Mouse (Mus musculus): Measurements from ENCODE around the gene Ubtf.
A peak's percentile ranks its signal among the peaks of the same experiment; 100 is the strongest.

The Ubtf gene

DNA sequence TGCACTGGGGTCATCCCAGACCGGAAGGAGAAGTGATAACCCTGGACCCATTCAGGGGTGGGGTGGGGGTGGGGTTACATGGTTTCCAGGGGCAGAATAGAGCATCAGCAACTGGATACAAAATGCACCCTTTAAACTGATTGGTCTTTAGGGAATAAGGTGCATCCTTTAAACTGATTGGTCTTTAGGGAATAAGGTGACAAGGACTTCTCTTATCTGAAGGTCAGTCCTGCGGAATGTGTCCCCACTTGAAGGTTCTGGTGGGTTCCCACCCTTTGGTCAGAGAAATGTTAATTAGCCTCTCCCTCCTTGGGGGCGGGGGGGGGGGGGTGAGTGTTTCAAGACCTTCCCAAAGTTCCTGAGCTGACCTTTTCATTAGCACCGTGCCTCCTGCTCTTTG, 12.3 kb upstream of the Ubtf start:
- Histone ChIP-seq H3K27me3 (ENCODE audit: insufficient read depth, low read length) (no peaks in the 10 kb centered on the region), H3K4me3 (replicated peaks; ENCODE audit: low read length) (peak overlapping the region; percentile 41), H3K36me3 (ENCODE audit: insufficient read depth, low read length) (0 out of 2 replicates have a peak, but pooled peaks cover 5% of the 10 kb centered on the region), H3K4me1 (replicated peaks; ENCODE audit: low read depth, low read length) (peaks cover 83% of the 10 kb centered on the region), H3K9me3 (ENCODE audit: low read length) (peaks cover 6% of the 10 kb centered on the region)
- no peak for TF ChIP-seq NANOG (IDR thresholded peaks at IDR 0.05; ENCODE audit: borderline replicate concordance, low read length)
- no peak for TF ChIP-seq POU5F1 (IDR thresholded peaks at IDR 0.05; ENCODE audit: borderline replicate concordance, low read length)
- no peak for TF ChIP-seq CTCF (conservative IDR thresholded peaks at IDR 0.05; ENCODE audit: low read length)

- Histone ChIP-seq H3K4me1 (replicated peaks; ENCODE audit: low read depth, low read length) (peaks cover 72% of the 10 kb centered on the region), H3K4me3 (replicated peaks; ENCODE audit: low read length) (peak overlapping the region; percentile 41), H3K36me3 (ENCODE audit: insufficient read depth, low read length) (0 out of 2 replicates have a peak, but pooled peaks cover 5% of the 10 kb centered on the region), H3K27me3 (ENCODE audit: insufficient read depth, low read length) (no peaks in the 10 kb centered on the region), H3K9me3 (ENCODE audit: low read length) (peaks cover 6% of the 10 kb centered on the region)
- TF ChIP-seq CTCF (conservative IDR thresholded peaks at IDR 0.05; ENCODE audit: low read length) (no peak), POU5F1 (IDR thresholded peaks at IDR 0.05; ENCODE audit: borderline replicate concordance, low read length) (no peak), NANOG (IDR thresholded peaks at IDR 0.05; ENCODE audit: borderline replicate concordance, low read length) (no peak)
Measured at GRCm38 (mm10) chr11:102330039-102330438, 10.5 kb upstream of the Ubtf start.

- no peaks in the 10 kb centered on the region for H3K27me3 ChIP-seq (ENCODE audit: insufficient read depth, low read length)
- peaks cover 70% of the 10 kb centered on the region for H3K4me1 ChIP-seq (replicated peaks; ENCODE audit: low read depth, low read length)
- TF ChIP-seq POU5F1 (IDR thresholded peaks at IDR 0.05; ENCODE audit: borderline replicate concordance, low read length) (peak; percentile 84; the same call in 1 of the 2 replicates), CTCF (conservative IDR thresholded peaks at IDR 0.05; ENCODE audit: low read length) (no peak), NANOG (IDR thresholded peaks at IDR 0.05; ENCODE audit: borderline replicate concordance, low read length) (peak; percentile 68; the same call in 1 of the 2 replicates)
- H3K36me3 ChIP-seq (ENCODE audit: insufficient read depth, low read length): 0 out of 2 replicates have a peak, but pooled peaks cover 5% of the 10 kb centered on the region
- H3K9me3 ChIP-seq (ENCODE audit: low read length): peaks cover 6% of the 10 kb centered on the region
- H3K4me3 ChIP-seq (replicated peaks; ENCODE audit: low read length): 0 out of 2 replicates have a peak overlapping the region, but pooled peaks have one; percentile 41
Measured at GRCm38 (mm10) chr11:102329518-102329917, 10.0 kb upstream of the Ubtf start.

DNA sequence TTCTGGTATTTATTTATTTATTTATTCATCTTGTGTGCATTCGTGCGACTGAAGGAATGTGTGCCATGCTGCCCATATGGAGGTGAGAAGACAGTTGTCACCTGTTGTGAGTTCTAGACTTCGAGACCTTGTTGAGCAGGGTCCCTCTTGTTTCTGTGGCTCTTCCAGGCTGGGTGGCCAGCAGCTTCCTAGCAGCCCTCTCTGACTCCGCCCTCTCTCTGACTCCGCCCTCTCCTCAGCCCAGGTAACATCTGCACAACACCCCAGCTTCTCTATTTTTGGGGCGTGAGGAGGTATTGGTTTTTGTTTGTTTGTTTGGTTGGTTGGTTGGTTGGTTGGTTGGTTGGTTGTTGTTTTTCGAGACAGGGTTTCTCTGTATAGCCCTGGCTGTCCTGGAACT, 8.3 kb upstream of the Ubtf start:
- H3K9me3 ChIP-seq (ENCODE audit: low read length): peaks cover under 1% of the 10 kb centered on the region; the same call in 1 of the 2 replicates
- TF ChIP-seq NANOG (IDR thresholded peaks at IDR 0.05; ENCODE audit: borderline replicate concordance, low read length) (no peak), CTCF (conservative IDR thresholded peaks at IDR 0.05; ENCODE audit: low read length) (no peak), POU5F1 (IDR thresholded peaks at IDR 0.05; ENCODE audit: borderline replicate concordance, low read length) (no peak)
- H3K36me3 ChIP-seq (ENCODE audit: insufficient read depth, low read length): 0 out of 2 replicates have a peak, but pooled peaks cover under 1% of the 10 kb centered on the region
- no peaks in the 10 kb centered on the region for H3K27me3 ChIP-seq (ENCODE audit: insufficient read depth, low read length)
- H3K4me3 ChIP-seq (replicated peaks; ENCODE audit: low read length): peak overlapping the region; percentile 52
- peaks cover 80% of the 10 kb centered on the region for H3K4me1 ChIP-seq (replicated peaks; ENCODE audit: low read depth, low read length)

GRCm38 (mm10) chr11:102327250-102327649, 7.7 kb upstream of the Ubtf start:
- no peaks in the 10 kb centered on the region for H3K9me3 ChIP-seq (ENCODE audit: low read length)
- no peaks in the 10 kb centered on the region for H3K36me3 ChIP-seq (ENCODE audit: insufficient read depth, low read length)
- H3K4me3 ChIP-seq (replicated peaks; ENCODE audit: low read length): 0 out of 2 replicates have a peak overlapping the region, but pooled peaks have one; percentile 52
- no peaks in the 10 kb centered on the region for H3K27me3 ChIP-seq (ENCODE audit: insufficient read depth, low read length)
- peaks cover 79% of the 10 kb centered on the region for H3K4me1 ChIP-seq (replicated peaks; ENCODE audit: low read depth, low read length)
- TF ChIP-seq NANOG (IDR thresholded peaks at IDR 0.05; ENCODE audit: borderline replicate concordance, low read length) (no peak), POU5F1 (IDR thresholded peaks at IDR 0.05; ENCODE audit: borderline replicate concordance, low read length) (no peak), CTCF (conservative IDR thresholded peaks at IDR 0.05; ENCODE audit: low read length) (no peak)

DNA sequence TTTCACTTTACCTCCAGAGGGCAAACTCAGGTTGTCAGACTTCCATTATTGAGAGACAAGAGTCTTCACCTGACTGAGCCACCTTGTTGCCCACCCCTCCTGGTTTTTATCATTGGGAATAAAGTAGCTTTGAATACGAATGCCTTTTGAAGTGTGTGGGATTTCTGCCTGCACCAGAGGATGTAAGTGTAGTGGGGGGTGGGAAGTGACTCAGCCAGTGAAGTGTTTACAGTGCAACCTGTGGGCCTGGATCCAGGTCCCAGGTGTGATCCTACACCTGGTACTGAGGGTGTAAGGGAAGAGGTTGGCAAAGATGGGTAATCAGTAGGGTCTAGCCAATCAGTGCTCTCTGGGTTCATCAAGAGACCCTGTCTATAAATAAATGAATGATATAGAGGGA, 4.0 kb upstream of the Ubtf start:
- H3K27me3 ChIP-seq (ENCODE audit: insufficient read depth, low read length): no peaks in the 10 kb centered on the region
- H3K36me3 ChIP-seq (ENCODE audit: insufficient read depth, low read length): no peaks in the 10 kb centered on the region
- H3K9me3 ChIP-seq (ENCODE audit: low read length): no peaks in the 10 kb centered on the region
- peaks cover 67% of the 10 kb centered on the region for H3K4me1 ChIP-seq (replicated peaks; ENCODE audit: low read depth, low read length)
- H3K4me3 ChIP-seq (replicated peaks; ENCODE audit: low read length): no peak overlapping the region
- TF ChIP-seq NANOG (IDR thresholded peaks at IDR 0.05; ENCODE audit: borderline replicate concordance, low read length) (no peak), POU5F1 (IDR thresholded peaks at IDR 0.05; ENCODE audit: borderline replicate concordance, low read length) (no peak), CTCF (conservative IDR thresholded peaks at IDR 0.05; ENCODE audit: low read length) (no peak)

DNA sequence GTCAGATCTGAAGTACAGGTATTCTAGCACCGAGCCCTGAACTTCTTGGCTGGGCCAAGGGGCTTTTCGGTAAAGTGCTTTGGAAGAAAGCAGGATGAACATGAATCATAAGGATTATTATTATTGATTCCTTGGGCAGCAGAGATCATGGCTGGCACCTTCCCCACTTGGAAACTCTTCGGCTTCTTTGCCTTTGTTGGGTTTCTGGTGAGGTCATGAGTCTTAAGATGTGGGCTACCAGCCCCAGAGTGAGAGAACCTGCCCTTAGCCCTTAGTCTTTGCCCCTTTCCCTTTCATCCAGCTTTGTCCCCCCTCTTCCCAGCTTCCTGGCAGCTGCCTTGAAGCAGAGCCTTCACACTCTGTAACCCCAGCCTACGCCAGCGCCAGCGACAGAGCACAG, 2.4 kb upstream of the Ubtf start:
- Histone ChIP-seq H3K4me3 (replicated peaks; ENCODE audit: low read length) (no peak overlapping the region), H3K4me1 (replicated peaks; ENCODE audit: low read depth, low read length) (peaks cover 51% of the 10 kb centered on the region), H3K27me3 (ENCODE audit: insufficient read depth, low read length) (no peaks in the 10 kb centered on the region), H3K36me3 (ENCODE audit: insufficient read depth, low read length) (no peaks in the 10 kb centered on the region), H3K9me3 (ENCODE audit: low read length) (no peaks in the 10 kb centered on the region)
- no peak for TF ChIP-seq CTCF (conservative IDR thresholded peaks at IDR 0.05; ENCODE audit: low read length)
- no peak for TF ChIP-seq POU5F1 (IDR thresholded peaks at IDR 0.05; ENCODE audit: borderline replicate concordance, low read length)
- no peak for TF ChIP-seq NANOG (IDR thresholded peaks at IDR 0.05; ENCODE audit: borderline replicate concordance, low read length)

DNA sequence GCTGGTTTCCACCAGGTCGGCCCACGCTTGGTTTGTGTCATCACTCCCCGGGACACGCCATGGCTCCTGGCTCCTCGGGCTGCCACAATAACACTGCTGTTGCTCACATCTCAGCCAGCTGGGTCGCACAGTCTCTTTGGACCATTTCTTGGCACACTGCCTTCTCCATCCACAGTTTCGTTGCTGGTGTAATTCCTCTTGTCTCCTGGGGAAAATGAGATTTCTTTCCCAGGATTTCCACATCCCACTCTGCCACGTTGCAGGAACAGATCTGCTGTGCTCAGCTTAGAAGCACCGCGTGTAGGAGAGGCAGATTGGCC, 1.1 kb upstream of the Ubtf start:
- no peaks in the 10 kb centered on the region for H3K27me3 ChIP-seq (ENCODE audit: insufficient read depth, low read length)
- peak overlapping the region; percentile 91 for H3K4me3 ChIP-seq (replicated peaks; ENCODE audit: low read length)
- peaks cover 6% of the 10 kb centered on the region for H3K36me3 ChIP-seq (ENCODE audit: insufficient read depth, low read length)
- no peaks in the 10 kb centered on the region for H3K9me3 ChIP-seq (ENCODE audit: low read length)
- TF ChIP-seq NANOG (IDR thresholded peaks at IDR 0.05; ENCODE audit: borderline replicate concordance, low read length) (no peak), POU5F1 (IDR thresholded peaks at IDR 0.05; ENCODE audit: borderline replicate concordance, low read length) (no peak), CTCF (conservative IDR thresholded peaks at IDR 0.05; ENCODE audit: low read length) (no peak)
- peaks cover 51% of the 10 kb centered on the region for H3K4me1 ChIP-seq (replicated peaks; ENCODE audit: low read depth, low read length)
